Mouse (Mus musculus) mouse trophoblast stem cell (cell line): ENCODE data around the gene Azin2.

Source experiments
- in situ Hi-C, 2 experiments: fragments of 300-500 bp; cut with MseI, MboI; formaldehyde crosslinking; loops; 2 replicates in 1 of 2; 3 replicates in 1 of 2; pipeline ENCODE4 v1.15.1; 2025

The Azin2 gene

GRCm38 (mm10) chr4:128962029-128962925 is at the start of gene Azin2:
Azin2 (minus strand) TSS chr4:128962442.
- in situ Hi-C loops, result loop anchor here in 1 of 2 experiments (5.0 kb wide), 1 partner anchor 120 kb away; no protein-coding TSS in a partner anchor

DNA sequence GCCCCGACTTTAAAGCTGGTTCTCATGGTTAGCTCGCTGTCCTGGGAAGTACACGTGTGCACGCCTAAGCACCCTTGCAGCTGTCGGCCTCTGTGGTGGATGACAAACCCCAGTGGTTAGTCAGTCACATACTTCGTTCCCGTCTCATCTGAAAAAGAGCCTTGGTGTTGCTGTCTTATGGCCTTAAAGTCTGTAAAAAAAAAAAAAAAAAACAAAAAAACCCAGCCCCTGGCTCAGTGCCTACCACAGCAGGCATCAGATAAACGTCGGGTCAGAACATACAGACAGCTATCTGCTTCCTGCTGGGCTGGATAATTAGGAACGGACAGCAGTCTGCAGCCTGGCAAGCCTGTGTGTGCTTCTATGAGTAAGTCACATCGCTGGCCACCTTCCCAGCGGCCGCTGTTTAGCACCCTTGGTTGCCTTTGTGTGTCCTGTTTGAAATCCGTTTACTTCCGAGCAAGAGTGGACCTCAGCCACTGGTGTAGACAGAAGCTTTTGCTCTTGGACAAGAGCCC is 49.4 kb upstream of the Azin2 start:
- in situ Hi-C loops, result no loop called here

DNA sequence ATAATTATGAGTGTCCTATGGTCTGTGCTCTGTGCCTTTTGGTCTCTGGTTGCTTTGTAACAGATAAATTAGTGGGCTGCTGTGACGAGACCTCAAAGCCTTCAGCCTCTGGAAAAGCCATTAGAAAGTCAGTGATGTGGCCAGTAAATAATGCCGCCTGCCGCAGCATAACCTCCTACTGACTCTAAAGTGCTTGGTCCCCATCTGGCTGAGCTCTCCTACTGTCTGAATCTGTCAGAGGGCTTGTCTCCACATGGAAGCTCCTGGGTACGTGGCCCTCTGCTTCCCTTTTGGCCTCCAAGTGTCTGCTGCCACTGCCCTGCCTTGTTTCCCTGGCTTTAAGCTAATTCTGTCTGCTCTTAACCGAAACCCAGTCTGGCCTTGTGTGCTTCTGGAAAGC is 47.3 kb upstream of the Azin2 start:
- in situ Hi-C loops, result no loop called here

GRCm38 (mm10) chr4:129008672-129009071 is 46.4 kb upstream of the Azin2 start:
- in situ Hi-C loops, result no loop called here

- in situ Hi-C loops, result no loop called here
These were observed 45.8 kb upstream of the Azin2 start for GRCm38 (mm10) chr4:129008006-129008519.

GRCm38 (mm10) chr4:129003720-129004119 is 41.5 kb upstream of the Azin2 start:
- in situ Hi-C loops, result no loop called here

GRCm38 (mm10) chr4:129000786-129001185 is 38.5 kb upstream of the Azin2 start:
- in situ Hi-C loops, result no loop called here

DNA sequence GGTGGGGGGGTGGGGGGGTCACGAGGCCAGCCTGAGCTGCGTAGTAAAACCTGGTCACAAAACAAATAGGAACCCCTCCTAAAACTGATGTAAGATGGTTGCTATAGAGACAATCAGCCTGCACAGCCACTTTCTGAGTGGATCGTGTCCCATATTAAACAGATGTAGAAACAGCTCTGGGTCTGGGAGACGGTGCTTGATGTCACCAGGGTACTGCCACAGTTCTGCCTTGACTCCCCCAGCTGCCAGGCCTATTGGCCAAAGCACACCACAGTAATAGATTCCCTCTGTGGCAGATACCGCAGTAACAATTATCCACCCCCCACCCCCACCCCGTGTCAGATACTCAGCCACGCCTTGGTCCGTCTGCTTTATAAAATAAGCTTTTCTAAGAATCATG is 36.2 kb upstream of the Azin2 start:
- in situ Hi-C loops, result no loop called here

DNA sequence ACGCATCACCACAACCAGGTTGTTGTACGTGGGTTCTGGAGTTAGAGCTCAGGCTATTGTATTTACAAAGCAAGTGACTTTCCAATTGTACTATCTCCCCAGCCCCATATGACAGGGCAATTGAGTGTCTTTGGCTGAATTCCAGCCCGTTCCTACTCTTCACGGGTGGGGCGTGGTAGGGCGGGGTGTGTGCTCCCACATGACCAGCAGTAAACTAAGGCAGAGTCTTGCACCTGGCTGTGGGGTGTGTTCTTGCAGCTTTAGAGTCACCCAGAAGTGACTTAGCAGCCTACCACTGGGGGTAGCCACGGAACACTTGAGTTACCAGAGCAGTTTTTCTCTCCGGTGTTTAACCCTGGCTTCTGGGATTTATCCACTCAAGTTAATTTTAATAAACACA is 35.0 kb upstream of the Azin2 start:
- in situ Hi-C loops, result no loop called here

- in situ Hi-C loops, result no loop called here
These were observed 33.0 kb upstream of the Azin2 start for GRCm38 (mm10) chr4:128995238-128995637.

DNA sequence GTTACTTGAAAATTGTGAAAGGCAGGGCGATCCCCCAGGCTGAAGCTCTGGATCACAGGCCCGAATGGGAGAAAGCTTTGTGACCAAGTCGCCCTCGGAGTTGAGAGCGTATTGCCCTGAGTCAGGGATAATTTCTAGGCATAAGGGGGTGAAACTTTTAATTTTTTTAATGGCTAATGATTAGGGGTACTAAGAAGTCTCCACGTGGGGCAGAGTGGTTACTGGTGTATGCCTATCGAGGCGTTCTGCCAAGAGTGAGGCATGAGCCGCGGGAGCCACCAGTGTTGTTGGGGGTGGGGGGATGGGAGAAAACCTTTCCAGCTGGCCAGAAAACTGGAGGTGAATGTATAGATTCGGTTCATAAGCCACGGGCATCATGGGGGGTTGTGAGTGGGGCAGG is 31.4 kb upstream of the Azin2 start:
- in situ Hi-C loops, result no loop called here

GRCm38 (mm10) chr4:128993025-128993662 is 30.9 kb upstream of the Azin2 start:
- in situ Hi-C loops, result no loop called here

DNA sequence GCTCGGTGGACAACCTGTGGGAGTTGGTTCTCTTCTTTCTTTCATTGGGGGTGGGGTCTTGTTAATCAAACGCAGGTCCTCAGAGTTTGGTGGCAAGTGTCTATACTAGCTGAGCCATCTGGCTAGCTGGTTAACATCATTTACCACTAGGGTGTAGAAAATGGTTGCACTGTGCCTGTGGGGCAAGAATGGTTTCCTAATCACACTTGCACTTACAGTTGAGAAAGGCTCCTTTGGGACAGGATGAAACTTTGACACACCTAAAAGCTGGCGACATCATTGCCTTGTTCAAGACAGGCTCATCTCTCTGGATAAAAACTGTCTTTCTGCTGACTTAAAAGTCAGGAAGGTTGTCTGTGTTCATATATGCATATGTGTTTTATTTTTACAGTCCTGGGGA is 29.9 kb upstream of the Azin2 start:
- in situ Hi-C loops, result no loop called here

DNA sequence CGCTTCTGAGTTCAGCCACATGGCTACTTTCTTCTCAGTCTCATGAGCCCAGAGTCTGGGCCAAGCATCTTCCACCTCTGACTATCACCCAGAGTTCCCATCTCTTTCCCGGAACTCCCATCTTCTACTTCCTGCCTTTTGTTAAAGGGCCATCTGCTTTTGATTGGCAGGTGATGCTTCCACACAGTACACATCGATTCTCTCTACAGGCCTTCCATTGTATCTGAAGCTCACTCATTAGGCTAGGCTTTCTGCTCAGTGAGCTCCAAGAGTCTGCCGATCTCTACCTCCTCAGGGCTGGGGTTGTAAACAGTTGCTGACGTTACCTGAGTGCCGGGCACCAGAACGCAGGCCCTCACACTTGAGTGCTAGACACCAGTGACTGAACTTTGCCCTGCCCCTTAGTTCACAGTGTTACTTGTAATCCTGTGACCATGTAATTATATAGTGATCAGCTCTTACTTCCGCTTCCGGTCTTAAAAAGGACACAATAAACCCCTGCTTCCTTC is 29.3 kb upstream of the Azin2 start, which contains the start of gene Ak2:
Gene Ak2, plus strand, starts transcription at position 459 of the 509 bp plus-strand sequence.
- in situ Hi-C loops, result no loop called here

- in situ Hi-C loops, result no loop called here
These were observed 27.4 kb upstream of the Azin2 start for GRCm38 (mm10) chr4:128989678-128990077.

- in situ Hi-C loops, result no loop called here
These were observed 26.7 kb upstream of the Azin2 start for GRCm38 (mm10) chr4:128988911-128989310.

DNA sequence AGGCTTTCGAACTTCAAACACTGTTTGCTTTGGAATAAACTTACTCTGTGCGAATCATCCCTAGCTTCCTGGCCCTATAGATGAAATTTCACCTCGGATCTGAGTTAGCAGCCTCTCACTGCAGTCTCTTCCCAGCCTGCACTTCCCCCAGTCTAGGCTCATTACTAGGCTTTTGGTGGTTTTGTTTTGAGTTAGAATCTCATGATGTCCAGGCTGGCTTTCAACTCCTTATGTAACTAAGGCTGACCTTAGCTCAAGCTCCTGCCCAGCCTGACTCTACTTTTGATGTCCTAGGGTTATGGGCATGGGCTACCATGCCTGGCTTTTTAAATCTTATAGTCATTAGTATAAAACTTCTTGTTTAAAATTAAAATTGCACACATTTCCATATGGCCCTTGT is 22.4 kb upstream of the Azin2 start:
- in situ Hi-C loops, result no loop called here

- in situ Hi-C loops, result no loop called here
These were observed 21.4 kb upstream of the Azin2 start for GRCm38 (mm10) chr4:128983656-128984055.

- in situ Hi-C loops, result no loop called here
These were observed 20.9 kb upstream of the Azin2 start for GRCm38 (mm10) chr4:128983151-128983550.

DNA sequence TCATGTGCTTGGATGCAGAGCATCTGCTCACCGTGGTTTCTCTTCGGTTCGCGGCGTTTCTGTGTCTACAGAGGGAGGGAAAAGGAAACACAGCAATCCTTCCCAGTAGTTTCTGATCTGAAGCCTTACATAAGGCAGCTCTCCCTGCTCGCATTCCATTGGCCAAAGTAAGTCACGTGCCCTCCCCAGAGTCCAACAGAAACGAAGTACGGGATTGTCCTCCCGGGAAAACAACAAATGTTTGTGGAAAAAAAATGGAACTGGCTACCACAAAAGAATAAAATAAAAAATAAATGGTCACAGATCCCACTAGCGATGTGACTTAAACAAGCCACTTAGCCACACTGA is 19.6 kb upstream of the Azin2 start:
- in situ Hi-C loops, result no loop called here

- in situ Hi-C loops, result no loop called here
These were observed 18.9 kb upstream of the Azin2 start for GRCm38 (mm10) chr4:128980890-128981832.
